Mouse (Mus musculus) lung, postnatal 10 days (tissue): ENCODE data around the gene Ripor1.

Experiments
- DNase-seq: peaks from one replicate; pipeline ENCODE4 v3.0.0; 2021

Gene Ripor1

DNA sequence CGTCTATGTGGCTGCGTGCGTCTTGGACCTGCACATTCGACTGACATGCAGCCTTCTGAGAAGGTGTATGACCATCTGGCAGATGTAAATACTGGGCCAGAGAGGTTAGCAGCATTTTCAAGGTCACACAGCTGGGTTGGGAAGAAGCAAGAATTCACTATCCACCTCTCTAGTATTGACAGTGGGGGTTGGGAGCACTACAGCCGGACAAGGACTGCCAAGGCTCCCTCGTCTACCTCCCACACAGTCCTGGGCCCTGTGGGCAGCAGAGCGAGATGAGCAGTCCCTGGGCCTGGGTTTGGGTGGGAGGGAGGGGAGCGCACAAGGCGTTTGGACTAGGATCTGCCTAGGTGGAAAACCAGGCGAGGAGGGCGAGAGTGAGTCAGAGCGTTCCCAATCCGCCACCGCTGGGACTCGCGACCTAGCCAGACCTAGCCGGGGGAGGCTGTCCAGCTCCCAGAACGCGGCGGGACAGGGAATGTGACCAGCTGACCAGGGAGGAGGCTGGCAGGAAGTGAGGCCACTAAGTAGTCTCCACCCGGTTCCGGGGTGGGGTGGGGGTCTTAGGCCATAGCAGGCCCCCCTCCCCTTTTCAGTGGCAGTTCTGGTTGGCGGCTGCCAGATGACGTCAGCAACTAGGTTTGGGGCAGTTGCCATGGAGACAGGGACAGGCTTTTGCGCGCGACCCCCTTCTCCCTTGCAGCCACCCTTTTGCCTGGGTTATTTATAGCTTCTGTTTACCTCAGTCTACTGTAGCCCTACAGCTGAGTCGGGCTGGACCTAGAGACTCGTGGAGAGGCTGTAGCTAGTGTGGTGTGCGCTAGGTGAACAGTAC is 1.4 kb downstream of the Ripor1 start:
- DNase-seq: peak; percentile 96

DNA sequence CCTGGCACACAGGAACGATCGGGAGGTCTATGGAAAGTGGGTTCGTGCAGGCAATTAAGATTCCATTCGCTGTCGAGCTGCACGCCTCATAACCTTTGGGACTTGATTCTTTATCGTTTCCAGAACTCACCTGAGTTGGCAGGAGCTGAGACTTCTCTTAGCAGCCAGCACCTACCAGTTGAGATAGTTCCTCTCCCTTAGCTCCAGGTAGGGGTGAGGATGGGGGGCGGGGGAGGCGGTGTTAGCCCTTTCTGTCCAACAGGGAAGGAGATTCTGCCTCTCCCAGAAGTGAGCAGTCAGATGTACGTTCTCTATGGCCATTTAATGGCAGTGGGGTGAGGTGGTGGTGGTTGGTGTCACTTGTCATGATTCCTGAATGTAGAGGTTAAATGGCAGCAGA is 2.0 kb downstream of the Ripor1 start:
- no peak for DNase-seq

DNA sequence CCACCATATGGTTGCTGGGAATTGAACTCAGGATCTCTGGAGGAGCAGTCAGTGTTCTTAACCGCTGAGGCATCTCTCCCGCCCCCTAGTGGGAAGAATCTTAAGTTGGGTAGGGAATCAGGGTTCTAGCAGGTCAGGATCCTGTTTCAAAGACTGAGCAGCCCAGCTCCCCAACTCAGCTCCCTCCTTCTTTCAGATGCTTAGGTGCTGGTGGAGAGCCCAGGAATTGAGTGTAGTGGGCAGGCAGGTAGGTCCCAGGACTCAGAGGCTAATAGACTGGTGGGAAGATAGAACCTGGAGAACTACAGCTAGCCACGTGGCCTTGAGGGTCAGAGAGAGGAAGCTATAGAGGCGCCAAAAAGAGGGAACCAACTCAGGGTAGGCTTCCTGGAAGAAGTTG is 2.6 kb downstream of the Ripor1 start:
- DNase-seq: peak; percentile 73

DNA sequence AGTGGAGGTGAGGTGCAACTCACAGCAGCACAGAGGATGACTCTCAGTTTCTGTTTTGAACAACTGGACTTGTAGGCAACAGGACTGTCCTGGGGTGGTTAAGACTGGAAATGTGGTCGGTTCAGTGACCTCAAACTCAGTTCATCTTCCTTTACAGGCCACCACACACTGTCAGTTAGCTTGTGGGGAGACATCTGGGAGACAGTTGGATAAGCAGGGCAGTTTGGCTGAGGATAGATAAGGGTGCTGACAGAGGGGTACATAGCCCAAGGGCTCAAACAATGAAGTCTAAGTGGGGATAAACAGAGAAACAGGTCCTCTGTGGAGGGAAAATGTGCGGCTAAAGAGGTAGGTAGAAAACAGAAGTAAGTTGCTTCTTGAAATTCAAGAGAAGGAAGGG is 4.3 kb downstream of the Ripor1 start:
- DNase-seq: no peak

DNA sequence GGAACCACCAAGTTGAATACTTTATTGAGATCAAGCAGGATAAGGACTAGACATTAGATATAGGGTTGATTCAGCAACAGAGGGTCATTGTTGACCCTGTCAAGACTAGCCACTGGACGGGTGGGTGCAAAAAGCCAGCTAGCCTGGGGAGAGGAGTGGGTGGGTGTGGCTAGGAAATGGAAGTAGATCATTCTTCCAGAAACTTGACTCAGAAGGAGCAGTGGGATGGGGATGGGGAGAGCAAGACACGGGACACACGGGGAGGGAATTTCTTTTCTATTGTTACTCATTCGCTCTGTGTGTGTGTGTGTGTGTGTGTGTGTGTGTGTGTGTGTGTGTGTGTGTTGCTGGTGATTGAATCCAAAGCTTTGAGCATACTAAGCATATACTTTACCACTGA is 4.7 kb downstream of the Ripor1 start:
- no peak for DNase-seq

DNA sequence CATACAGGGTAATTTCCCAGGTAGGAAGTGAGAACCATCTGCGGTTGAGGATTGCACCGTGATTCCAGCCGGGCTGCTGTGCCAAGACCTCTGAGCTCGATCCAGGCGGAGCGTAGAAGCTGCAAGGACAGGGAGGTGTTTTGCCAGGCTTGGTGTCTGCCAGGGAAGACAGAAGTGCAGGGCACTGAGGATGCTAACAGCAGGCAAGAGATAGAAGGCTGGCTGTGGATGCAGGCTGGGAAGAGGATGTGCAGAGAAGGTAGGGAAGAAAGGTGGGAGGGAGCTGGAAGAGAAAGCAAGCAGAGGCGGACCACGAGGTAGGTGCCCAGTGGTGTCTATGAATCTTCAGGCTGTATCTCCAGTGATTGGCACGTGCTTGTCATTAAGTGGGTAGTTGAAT is 6.8 kb downstream of the Ripor1 start:
- no peak for DNase-seq

DNA sequence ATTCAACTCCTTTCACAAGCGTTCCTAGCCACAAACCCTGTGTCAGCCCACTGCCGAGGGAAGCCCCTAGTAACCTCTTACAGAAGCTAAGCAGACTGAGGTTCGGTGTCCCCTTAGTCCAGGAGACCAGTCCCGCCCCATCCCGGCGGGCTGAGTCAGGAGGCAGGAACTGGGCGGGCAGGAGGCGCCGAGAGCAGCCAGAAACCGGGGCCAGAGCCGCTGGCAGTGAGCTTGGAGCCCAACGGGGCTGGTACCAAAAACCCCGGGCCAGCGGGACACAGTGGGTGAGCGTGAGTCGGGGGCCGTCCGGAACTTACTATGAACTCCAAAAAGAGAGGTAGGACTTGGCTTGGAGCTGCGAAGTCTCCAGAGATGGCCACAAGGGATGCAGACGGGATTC is 8.0 kb downstream of the Ripor1 start:
- peak; percentile 81 for DNase-seq

DNA sequence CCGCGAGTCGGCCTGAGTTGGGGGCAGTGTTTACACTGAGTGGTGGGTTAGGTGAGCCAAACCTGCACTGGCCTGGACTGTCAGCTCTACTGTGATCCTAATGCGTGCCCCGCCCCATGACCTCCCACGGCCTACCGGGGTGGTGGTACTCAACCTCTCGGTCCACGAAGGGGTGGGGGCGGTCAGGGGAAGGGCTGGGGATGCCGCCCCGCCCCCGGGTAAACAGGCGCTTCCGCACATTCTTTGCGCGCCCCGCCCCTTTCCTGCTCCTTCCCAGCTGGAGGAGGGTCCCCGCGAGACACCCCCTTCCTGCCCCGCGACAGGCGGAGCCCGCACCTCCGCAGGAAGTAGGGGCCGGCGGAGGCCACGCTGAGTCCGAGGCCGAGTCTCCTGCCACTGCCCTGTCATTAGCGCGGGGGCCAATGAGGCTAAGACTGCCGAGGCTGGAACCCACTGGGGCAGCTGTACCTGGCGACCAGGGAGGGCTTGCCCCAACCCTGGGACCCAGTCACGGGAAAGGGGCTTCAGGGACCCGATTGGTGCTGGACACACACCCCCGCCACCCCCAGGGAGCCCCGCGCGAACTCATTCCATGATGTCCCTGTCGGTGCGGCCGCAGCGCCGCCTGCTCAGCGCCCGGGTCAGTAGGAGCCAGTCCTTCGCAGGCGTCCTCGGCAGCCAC is 8.9 kb downstream of the Ripor1 start:
- DNase-seq: peak; percentile 95

DNA sequence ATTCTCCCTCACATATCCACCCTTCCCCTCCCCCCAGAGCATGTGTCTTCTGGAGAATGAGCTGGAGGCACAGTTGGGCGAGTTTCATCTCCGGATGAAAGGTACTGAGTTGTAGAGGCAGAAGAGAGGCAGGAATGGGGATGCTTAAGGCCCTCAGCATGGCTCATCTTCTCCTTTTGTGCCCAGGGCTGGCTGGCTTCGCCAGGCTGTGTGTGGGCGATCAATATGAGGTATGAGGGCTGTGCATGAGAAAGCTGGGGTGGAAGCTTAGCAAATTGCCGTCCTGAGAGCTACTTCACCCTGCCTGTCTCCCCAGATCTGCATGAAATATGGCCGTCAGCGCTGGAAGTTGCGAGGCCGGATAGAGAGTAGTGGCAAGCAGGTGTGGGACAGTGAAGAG is 10.9 kb downstream of the Ripor1 start:
- DNase-seq: no peak

DNA sequence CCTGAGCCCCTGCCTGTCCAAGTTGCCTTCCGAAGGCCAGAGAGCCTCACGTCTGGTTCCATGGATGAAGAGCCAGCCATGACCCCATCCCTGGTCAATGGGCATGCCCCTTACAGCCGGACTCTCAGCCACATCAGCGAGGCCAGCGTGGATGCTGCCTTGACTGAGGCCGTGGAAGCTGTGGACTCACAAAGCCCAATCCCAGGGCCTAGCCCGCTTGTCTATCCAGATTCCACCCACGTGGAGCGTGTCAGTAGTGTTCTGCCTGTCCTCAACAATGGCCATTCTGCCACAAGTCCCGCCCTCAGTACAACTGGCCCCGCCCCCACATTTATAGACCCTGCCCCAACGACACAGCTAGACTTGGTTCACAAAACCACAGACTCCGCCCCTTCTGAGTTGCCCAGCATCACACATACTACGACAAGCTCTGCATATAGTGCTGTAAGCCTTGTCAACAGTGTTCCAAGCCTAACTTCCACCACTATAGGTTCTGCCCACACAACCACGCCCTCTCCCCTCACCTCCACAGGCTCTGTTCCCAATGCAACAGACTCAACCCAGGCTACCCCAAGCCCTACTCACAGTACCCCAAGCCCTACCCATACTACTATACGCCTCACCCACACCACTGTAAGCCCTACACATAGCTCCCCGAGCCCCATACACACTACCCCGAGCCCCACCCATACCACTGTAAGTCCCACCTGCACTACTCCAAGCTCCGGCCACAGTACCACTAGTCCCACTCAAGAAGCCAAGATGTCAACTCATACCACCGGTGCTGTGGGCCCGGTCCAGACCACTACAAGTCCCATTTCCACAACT is 12.6 kb downstream of the Ripor1 start:
- DNase-seq: peak; percentile 50

DNA sequence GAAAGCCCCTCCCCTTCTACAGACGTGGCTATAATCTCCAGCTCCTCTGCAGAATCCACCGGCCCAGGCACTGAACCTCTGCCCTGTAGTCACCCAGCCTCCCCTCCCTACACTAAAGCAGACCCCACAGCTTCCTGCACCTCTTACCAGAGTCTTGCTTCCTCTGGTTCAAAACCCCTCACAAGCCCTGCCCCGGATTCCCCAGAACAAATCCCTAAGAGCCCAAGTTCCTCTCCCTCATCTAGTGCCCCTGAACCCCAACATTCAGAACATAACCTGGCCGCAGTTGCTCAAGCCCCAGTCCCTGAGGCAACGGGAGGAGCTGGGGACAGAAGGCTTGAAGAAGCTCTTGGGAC is 13.2 kb downstream of the Ripor1 start:
- no peak for DNase-seq

DNA sequence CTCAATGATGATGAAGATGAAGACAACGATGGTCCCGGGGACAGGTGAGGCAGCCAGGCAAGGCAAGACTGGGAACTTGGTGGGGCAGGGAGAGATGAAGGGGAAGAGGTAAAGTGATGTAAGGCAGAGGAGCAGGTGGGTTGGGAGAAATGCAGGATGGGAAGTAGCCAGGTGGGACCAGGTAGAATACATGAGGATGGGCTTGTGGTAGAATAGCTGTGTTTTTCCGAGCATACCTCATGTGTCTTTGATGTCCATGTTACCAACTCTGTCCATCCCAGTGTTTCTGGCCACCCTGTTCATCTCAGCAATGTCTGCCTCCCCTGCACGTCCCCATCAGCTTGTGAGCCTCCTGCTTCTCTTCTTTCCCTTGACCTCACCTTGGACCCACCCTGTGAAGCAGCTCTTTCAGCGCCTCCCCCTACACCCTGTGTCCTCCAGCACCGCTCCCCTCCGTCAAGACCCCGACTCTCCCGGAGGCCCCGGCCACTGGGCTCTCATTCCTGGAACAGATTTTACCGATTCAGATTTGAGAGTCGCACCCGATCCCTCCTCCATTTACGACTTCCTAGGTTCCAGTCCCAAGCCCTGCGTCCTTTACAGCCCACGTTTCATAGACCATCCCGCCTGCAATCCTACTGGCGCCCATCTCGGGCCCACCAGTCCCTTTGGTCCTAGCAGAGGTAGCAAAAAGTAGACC is 14.0 kb downstream of the Ripor1 start:
- DNase-seq: no peak

DNA sequence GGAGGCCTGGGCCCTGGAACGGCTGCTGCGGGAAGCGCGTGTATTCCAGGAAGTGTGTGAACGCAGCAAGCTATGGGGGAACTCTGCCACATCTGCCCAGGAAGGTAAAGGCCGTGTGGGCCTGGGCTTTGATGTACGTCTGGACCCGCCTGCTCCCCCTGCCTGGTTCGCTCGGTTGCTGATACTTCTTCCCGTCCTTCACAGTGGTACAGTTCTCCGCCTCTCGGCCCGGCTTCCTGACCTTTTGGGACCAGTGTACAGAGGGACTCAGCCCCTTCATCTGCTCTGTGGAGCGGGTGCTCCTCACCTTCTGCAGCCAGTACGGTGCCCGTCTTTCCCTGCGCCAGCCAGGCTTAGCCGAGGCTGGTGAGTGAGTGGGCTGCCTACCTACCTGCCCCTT is 15.2 kb downstream of the Ripor1 start:
- no peak for DNase-seq

DNA sequence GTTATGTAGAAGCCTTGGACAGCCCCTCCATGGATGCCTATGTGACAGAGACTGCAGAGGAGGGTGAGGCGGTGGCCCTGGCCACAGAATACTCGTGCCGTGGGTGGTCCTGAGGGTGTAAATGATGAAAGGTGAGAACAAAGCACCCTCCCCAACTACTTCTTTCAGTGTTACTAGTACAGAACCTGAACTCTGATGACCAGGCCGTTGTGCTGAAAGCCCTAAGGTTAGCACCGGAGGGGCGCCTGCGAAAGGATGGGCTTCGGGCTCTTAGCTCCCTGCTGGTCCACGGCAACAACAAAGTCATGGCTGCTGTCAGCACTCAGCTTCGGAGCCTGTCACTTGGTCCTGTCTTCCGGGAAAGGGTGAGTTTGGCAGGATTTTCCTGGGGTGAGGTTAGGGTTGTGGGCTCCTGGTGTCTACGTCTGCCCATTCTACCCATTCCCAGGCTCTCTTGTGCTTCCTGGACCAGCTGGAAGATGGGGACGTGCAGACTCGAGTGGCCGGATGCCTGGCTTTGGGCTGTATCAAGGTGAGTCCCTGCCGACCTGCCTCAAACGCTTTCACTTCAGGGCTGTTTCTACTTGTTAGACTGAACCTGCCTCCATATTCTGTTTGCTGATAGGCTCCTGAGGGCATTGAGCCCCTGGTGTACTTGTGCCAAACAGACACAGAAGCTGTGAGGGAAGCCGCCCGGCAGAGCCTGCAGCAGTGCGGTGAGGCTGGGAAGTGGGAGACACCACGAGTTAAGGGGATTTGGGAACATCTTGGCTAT is 16.1 kb downstream of the Ripor1 start:
- DNase-seq: no peak

DNA sequence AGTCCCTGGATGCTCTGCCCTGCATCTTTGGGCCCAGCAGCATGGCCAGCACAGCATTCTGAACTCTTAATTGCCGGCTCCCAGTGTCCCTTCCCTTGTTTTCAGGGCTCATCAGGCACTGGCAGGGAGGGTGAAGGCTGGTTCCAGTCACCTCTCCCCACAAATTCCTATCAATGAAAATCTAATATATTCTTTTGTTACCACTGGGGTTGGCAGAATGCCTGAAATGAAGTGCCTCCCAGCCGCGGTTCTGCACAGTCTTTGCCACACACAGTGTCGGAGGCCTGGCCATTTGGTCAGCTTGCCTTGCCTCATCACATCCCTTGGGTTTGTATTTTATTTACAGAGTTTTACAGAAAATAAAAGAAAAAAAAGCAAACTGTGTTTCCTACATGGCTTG is 16.8 kb downstream of the Ripor1 start:
- no peak for DNase-seq

DNA sequence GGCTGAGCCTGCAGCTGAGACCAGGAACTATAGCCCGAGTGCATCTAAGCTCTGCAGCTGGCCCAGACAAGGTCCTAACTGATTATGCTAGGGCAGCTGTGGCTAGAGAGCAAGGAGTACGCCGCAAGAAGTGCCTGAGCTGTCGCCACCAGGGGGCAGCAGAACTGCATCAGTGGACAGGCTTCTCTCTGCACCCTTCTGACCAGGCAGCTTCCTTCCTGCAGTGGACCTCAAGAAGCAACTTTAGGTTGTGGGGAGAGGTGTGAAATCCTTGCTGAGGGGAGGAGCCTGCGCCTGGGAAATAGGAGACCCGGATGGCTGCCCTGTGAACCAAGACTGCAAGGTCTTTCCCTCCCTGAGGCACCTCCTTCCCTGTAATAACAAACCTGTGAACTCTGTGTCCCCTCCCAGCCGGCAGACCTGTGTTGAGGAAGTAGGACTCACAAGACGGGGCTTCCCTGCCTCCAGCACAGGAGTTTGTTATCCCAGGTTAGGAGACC is 17.4 kb downstream of the Ripor1 start:
- DNase-seq: peak; percentile 96

DNA sequence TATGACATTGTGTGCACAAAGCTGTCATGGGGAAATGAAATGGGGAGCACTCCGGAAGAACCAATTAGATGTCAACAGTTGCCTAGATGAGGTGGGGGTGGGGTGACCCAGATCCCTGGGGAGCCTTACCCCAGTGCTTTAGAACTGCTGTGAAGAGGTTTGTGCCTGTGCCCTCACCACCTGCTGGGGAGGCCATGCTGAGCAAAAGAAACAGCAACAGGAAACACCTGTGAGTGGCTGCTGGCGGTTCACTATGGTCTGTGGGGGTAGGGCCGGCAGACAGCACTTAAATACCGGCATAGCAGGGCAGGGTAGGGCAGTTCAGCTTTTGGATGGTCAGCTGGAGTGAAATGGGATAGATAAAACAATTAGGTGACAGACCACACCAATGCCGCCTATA is 18.1 kb downstream of the Ripor1 start:
- peak; percentile 57 for DNase-seq

DNA sequence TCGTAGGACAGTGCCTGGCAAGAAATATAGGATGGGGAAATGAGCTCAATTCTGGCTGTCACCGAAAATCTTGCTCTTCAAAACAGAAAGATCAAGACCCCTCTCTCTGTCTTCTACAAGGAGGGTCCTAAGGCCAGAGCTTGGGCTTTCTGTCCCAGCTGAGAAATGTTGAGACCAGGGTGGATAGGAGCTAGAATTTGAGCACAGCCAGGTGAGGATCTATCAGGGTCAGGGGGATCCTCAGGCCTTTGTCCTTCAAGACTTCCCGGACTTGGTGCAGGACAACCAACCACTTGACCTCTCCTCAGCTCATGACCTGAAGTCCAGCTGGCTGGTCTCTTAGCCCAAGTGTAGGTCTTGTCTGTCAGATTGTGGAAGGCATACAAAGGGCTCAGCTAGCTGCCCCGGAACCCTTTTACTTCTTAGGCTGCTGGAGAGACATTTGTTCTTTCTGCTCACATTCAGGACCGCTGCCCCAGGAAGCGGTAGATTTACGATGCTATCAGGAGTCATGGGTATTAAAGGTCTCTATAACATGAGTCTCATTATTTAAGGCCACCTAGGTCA is 18.7 kb downstream of the Ripor1 start:
- DNase-seq: no peak

DNA sequence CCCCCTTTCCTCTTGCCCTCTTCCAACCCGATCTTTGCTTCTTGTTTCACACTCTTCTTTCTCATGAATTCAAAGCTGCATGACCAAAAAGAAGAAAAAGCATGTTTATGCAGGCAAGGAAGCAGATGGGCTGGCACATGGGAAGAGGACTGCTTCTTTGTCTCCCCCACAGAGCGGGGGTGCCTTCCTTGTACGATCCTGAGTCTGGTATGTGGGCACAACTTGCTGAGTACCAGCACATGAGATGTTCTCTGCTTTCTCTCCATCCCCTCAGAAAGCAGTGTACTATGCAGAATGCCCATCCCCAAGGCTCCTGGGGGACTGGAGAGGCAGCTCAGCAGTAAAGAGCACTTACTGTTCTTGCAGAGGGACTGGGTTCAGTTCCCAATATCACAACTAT is 19.3 kb downstream of the Ripor1 start:
- DNase-seq: no peak

DNA sequence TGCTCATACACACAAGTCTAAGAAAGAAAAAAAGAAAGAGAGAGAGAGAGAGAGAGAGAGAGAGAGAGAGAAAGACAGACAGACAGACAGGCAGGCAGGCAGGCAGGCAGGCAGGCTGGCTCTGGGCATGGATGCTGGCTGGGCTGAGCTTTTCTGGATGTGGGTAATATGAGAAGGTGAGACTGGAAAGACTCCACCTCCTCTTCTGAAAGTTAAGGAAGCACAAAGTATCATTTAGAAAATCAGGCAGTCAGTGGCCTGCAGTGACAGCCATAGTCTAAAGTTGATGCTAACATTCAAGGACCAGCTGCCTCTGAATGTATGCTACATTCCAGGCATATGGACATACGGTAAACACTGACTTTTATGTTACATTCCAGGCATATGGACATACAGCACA is 19.8 kb downstream of the Ripor1 start:
- no peak for DNase-seq

DNA sequence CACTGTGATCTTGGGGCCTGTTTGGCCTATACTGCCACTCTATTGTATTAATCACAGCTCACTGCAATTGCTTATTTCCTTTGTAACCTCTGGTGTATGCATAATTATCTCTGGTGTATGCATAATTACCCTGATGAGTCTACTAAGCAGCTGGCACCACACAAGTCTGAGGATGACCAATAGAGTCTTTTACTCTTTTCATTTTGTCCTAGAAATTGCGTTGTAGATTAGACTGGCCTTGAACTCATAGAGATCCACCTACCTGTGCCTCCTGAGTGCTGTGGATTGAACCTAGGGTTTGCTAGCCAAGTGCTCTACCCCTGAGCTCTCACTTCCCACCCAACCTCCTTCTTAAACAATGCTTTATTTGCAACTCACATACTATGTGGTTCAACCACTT is 21.0 kb downstream of the Ripor1 start:
- DNase-seq: no peak

DNA sequence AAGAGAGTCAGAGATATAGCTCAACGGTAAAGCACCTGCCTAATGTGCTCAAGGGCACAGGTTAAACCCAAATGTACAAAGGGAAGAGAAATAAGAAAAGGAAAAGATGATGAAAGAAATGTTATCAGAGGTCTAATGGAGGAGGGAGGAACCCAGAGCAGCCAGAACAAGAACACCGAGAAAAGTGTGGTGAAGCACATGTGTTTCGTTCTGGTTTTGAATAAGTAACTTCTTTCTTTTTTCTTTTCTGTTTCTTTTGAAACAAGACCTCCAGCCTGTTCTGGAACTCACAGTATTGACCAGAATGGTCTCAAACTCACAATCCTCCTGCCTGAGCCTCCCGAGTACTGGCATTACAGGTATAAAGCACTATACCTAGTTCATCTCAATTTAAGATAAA is 24.3 kb downstream of the Ripor1 start:
- no peak for DNase-seq
